Mouse (Mus musculus) cerebellum, postnatal 36 days (tissue): ENCODE data around the gene Rap1gap.

ENCODE experiments used
- DNase-seq, 2 experiments: peaks; one replicate each; pipeline ENCODE4 v3.0.0; 2021 to 2022; ENCODE audit warnings: mixed read lengths in 2 of 2

The Rap1gap gene

GRCm38 (mm10) chr4:137778397-137779184 lies 114.1 kb downstream of the Rap1gap start:
- no peak for DNase-seq
